Mouse (Mus musculus): Measurements from ENCODE around the gene Pnmt.

GRCm38 (mm10) chr11:98417074-98417473 lies 30.8 kb downstream of the Pnmt start:
- TF ChIP-seq POLR2A (IDR thresholded peaks at IDR 0.05; ENCODE audit: extremely low read depth, insufficient read depth, low read length) (no peak), CTCF (IDR thresholded peaks at IDR 0.05; ENCODE audit: extremely low read depth, insufficient read depth, low read length) (no peak)
